Mouse (Mus musculus): ENCODE results near the gene Igfbp1. TPM values are rescaled to one million over a fixed set of nuclear protein-coding genes. Genes with fewer than 3 reads are reported as not detected.

Gene Igfbp1
- polyA plus RNA-seq, 1 experiment from 2014 or later, result 0.37 TPM

DNA sequence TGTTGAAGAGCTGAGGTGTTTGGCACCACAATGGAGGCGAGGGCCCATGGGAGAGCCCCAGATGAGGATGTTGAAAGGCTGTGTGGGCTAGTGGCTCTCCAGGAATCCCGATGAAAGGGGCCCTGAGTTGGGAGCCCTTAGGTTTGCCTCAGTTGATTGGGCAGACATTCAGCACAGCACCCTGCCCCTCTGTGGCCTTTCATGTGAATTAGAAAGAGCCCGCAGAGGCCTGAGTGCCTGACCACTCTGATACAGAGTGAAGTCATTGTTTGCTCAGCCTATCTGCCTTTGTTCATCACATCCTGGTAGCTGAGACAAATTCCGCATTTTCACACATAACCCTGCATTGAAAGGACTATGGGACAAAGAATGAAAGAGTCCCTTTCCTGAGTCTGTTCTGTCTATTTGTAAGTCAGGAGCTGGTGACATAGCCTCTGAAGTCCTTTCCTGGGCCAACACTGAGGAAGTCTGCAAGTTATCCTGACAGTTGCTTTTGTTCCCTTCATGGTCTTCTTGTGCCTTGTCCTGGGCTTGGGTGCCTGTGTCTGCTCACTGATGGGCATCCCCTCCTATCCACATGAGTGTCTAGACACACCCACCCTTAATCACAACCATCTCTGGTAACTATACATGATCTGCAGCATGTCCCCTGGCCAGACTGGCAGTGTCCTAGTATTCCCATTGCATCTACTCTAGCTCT is 41.6 kb downstream of the Igfbp1 start:
- Histone ChIP-seq H3K27ac (replicated peaks; ENCODE audit: low read depth, low read length) (no peak overlapping the region), H3K4me3 (ENCODE audit: low read depth, low read length) (no peak overlapping the region), H3K9ac (ENCODE audit: low read length) (no peak overlapping the region), H3K27me3 (ENCODE audit: control insufficient read depth, insufficient read depth, low read length) (no peaks in the 10 kb centered on the region), H3K4me1 (ENCODE audit: control insufficient read depth, insufficient read depth, low read length) (no peaks in the 10 kb centered on the region), H3K4me2 (ENCODE audit: low read depth, severe bottlenecking) (no peak overlapping the region), H3K36me3 (ENCODE audit: control insufficient read depth, insufficient read depth, low read length) (no peaks in the 10 kb centered on the region), H3K9me3 (ENCODE audit: control insufficient read depth, low read length) (no peaks in the 10 kb centered on the region)
- WGBS, result 87% methylated on average over 4 of the region's 4 CpGs
- DNase-seq (ENCODE audit: low spot score) (no peak), ATAC-seq (ENCODE audit: insufficient number of reproducible peaks, low FRiP score, low TSS enrichment, low read depth) (no peak)

DNA sequence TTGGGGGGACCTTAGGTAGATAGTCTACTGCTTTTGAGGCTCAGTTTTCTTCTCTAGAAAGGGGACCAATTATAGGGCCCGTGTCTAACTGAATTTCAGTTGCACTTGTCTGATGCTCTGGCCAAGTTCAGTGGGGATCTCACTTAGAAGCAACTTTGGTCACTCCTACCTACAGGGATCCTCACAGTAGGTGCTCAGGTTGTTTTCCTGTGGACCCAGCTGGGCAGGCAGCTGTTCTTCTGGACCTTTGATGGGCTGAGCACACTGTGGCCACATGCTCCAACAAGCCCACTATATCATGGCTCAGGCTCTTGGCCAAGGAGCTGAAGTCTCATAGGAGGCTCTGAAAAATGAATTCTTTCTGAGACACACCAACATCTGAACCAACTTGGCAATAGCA is 47.2 kb downstream of the Igfbp1 start:
- ATAC-seq (ENCODE audit: insufficient number of reproducible peaks, low FRiP score, low TSS enrichment, low read depth) (no peak), DNase-seq (ENCODE audit: low spot score) (no peak)
- Histone ChIP-seq H3K36me3 (ENCODE audit: control insufficient read depth, insufficient read depth, low read length) (no peaks in the 10 kb centered on the region), H3K4me1 (ENCODE audit: control insufficient read depth, insufficient read depth, low read length) (no peaks in the 10 kb centered on the region), H3K9me3 (ENCODE audit: control insufficient read depth, low read length) (no peaks in the 10 kb centered on the region), H3K9ac (ENCODE audit: low read length) (no peak overlapping the region), H3K27me3 (ENCODE audit: control insufficient read depth, insufficient read depth, low read length) (no peaks in the 10 kb centered on the region), H3K4me2 (ENCODE audit: low read depth, severe bottlenecking) (no peak overlapping the region), H3K27ac (replicated peaks; ENCODE audit: low read depth, low read length) (no peak overlapping the region), H3K4me3 (ENCODE audit: low read depth, low read length) (no peak overlapping the region)
- WGBS, result 77% methylated on average over 1 of the region's 1 CpGs

GRCm38 (mm10) chr11:7250415-7250814 is 52.8 kb downstream of the Igfbp1 start:
- no peak overlapping the region for H3K9ac ChIP-seq (ENCODE audit: low read length)
- DNase-seq (ENCODE audit: low spot score) (no peak), ATAC-seq (ENCODE audit: insufficient number of reproducible peaks, low FRiP score, low TSS enrichment, low read depth) (no peak)
- H3K4me3 ChIP-seq (ENCODE audit: low read depth, low read length), result no peak overlapping the region
- H3K36me3 ChIP-seq (ENCODE audit: control insufficient read depth, insufficient read depth, low read length), result no peaks in the 10 kb centered on the region
- no peak overlapping the region for H3K27ac ChIP-seq (replicated peaks; ENCODE audit: low read depth, low read length)
- WGBS, result 86% methylated on average over 2 of the region's 2 CpGs
- no peaks in the 10 kb centered on the region for H3K4me1 ChIP-seq (ENCODE audit: control insufficient read depth, insufficient read depth, low read length)
- H3K4me2 ChIP-seq (ENCODE audit: low read depth, severe bottlenecking), result no peak overlapping the region
- H3K9me3 ChIP-seq (ENCODE audit: control insufficient read depth, low read length), result no peaks in the 10 kb centered on the region
- no peaks in the 10 kb centered on the region for H3K27me3 ChIP-seq (ENCODE audit: control insufficient read depth, insufficient read depth, low read length)

DNA sequence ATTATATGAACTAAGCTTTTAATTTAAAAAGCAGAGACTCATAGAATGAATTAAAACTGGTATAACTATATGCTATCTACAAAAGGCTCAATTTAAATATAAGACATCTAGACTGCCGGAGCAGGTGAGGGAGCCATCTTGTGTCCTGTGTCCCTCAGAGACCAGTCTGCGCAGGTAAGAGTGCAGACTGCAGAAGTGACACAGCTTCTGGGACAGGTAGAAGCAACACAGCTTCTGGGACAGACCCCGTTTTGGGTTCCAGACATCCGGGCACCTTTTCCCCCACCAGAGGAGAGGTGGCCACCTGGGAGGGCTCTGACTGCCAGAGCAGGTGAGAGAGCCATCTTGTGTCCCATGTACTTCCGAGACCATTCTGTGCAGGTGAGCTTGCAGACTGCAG is 53.3 kb downstream of the Igfbp1 start:
- Histone ChIP-seq H3K27me3 (ENCODE audit: control insufficient read depth, insufficient read depth, low read length) (no peaks in the 10 kb centered on the region), H3K27ac (replicated peaks; ENCODE audit: low read depth, low read length) (no peak overlapping the region), H3K9ac (ENCODE audit: low read length) (no peak overlapping the region), H3K4me1 (ENCODE audit: control insufficient read depth, insufficient read depth, low read length) (no peaks in the 10 kb centered on the region), H3K4me3 (ENCODE audit: low read depth, low read length) (no peak overlapping the region), H3K36me3 (ENCODE audit: control insufficient read depth, insufficient read depth, low read length) (no peaks in the 10 kb centered on the region), H3K4me2 (ENCODE audit: low read depth, severe bottlenecking) (no peak overlapping the region), H3K9me3 (ENCODE audit: control insufficient read depth, low read length) (no peaks in the 10 kb centered on the region)
- WGBS, result 92% methylated on average over 5 of the region's 5 CpGs
- ATAC-seq (ENCODE audit: insufficient number of reproducible peaks, low FRiP score, low TSS enrichment, low read depth), result no peak
- no peak for DNase-seq (ENCODE audit: low spot score)

Other genes with a start within 250 kb of the Igfbp1 start
- gene Adcy1, start 134.3 kb upstream of the Igfbp1 start, polyA plus RNA-seq (2014; fragmentation: Nextera tagmentation; extraction: Ambion mirVana), result 0.92 and 0.95 TPM in 2 replicates
- gene Gm11985, start 9.2 kb upstream of the Igfbp1 start, polyA plus RNA-seq (2014; fragmentation: Nextera tagmentation; extraction: Ambion mirVana), result not detected in 2 replicates
- gene Igfbp3, start 16.1 kb downstream of the Igfbp1 start, polyA plus RNA-seq (2014; fragmentation: Nextera tagmentation; extraction: Ambion mirVana), result 69.4 and 73.0 TPM in 2 replicates